Mouse (Mus musculus): ENCODE measurements around the gene Dusp14.

The Dusp14 gene

DNA sequence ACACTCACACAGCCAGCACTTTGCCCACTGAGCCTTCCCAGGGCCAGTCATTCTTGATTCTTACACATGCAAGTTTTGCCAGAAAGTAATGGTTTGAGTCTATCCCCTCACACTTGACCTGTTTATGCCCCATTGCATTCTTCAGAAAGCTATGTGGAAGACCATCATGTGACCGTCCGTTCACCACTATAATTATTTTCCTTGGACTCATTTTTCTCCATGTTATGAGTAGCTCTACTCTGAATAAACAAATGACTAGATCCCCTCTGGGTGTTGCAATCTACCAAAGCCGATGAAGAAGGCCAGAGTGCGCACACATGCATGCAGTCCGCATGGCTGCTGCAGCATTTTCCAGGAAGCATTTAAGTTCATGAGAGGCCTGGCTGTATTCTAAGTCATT, 41.8 kb downstream of the Dusp14 start:
- in situ Hi-C loops (cut with MboI; ENCODE audit: unreplicated experiment in 2 of 2), result loop anchor here in 1 of 2 experiments (10.0 kb wide), 1 partner anchor 222 kb away; no protein-coding TSS in a partner anchor

DNA sequence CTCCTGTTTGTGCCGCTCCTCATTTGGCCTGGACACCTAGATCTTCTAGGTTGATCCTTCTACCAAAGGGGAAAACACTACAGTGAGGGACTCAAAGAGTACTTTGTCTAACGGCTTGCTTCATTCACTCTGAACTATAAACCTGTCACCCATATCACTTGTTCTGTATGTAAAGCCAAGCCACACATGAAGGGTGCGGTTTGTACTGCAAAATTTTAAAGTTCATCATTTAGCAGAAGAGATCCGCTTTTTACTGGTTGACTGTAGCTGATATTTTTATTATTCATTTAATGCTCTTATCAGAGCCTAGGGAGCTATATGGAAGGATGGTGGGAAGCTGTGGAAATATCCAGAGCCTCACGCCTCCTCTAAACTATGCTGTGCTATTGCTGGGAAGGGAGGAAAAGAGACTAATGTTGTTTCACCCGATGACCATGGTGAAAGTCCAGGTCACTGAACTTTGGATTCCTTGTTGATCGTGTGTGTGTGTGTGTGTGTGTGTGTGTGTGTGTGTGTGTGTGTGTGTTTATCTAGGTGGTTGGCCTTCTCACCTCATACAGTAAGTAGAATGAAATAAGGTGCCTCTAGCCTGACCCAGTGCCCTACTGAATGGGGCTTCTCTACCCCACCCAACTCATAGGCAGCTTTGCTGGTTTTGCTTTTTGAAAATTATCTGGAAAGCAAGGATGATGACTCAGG, 52.1 kb downstream of the Dusp14 start:
- in situ Hi-C loops (cut with MboI; ENCODE audit: unreplicated experiment in 2 of 2), result no loop called here

DNA sequence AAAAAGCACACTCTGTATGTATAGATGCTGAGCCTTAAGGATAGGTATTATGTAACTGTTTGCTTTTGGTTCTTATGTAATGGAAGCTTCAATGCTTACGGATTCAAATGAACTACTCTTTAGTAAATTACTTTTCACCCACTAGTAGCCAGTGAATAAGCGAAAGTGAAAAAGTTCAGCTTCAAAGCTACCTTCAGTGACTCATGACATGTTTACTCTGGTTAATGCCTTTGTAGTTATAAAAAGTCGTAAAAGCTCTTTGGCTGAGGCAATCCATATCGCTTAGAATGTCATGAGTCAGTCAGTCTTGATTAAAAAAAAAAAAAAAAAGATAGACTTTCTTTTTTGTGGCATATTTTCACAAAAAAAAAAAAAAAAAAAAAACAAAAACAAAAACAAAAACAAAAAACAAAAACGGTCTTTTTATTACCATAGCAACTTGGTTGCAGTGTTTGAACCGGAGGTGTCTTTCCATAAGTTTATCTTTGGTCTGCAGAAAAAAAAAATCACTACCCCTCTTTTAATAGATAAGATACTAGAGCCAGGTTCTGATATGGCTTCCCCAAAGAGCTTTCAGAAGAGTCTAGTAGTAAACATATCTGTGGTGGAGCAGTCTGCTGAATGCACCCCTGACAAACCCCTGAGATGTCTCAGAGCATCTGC, 52.8 kb downstream of the Dusp14 start:
- in situ Hi-C loops (cut with MboI; ENCODE audit: unreplicated experiment in 2 of 2), result no loop called here

DNA sequence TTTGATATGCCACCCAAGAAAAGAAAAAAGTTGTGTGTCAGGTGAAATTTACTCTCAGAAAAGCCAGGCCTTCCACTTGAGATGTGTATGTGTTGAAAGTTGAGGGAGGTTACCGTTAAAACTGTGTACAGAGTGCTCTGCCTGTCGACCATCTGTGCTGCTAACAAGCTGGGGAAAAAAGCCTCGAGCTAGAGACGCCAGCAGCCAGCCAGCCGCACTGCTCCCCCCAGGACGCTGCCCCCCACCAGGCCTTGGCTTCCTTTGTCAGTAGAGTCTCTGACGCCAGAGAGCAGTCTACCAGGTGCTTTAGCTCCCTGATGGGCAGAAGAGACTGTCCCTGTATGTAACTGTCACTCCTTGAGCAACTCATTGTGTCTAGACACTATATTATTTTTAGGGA, 56.0 kb downstream of the Dusp14 start:
- in situ Hi-C loops (cut with MboI; ENCODE audit: unreplicated experiment in 2 of 2), result no loop called here

DNA sequence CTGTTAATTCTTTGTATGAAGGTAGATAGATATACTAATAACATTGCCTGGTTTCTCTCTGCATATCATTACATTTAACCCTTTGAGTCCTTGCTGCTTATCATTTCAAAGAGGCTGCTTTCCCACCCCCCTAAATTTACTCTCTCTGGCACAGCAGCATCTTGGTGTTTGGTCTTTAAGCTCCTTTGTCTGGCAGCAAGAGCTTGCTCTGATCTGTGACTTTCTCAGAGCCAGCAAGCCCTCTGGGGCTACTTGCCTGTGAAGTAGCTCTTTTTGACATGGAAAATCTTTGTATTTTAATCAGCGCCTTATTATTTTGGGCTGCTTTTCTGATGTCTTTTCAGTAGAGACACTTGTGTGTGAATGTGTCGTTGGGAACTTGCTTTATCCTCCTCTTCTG, 57.5 kb downstream of the Dusp14 start:
- in situ Hi-C loops (cut with MboI; ENCODE audit: unreplicated experiment in 2 of 2), result no loop called here

DNA sequence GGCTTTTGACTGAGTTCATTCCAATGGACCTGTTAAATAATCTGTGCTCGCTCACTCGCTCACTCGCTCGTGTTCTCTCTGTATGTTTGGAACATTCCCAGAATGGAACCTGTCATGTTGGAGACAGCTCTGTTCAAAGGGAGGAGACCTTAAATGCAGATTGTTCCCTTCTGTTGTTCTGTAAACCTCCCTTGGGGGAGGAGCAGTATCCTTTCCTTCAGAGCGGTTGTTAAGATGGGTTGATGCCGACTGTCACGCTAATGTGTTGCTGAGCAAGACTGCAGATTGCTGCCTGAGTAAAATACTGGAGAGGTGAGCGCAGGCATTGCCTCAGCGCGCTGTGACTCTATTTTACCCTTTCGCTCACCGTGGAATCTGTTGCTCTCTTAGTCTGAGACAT, 58.0 kb downstream of the Dusp14 start:
- in situ Hi-C loops (cut with MboI; ENCODE audit: unreplicated experiment in 2 of 2), result no loop called here

DNA sequence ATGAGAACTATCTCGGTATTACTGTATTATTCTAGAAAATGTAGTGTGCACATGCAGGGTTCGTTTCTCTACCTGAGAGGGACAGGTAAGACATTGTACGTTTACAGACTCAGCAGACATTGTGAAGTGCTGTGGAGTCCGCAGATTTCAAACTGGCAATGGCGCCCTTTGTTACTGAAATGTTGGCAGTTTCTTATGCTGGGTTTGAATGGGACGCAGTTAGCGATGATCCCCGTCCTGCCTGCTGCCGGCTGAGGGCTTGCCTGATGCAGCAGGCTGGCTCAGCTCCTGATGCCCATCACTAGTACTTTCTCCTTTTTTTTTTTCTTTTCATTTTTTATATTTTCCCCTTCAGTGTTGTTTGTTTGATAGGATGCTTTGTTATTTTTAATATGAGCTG, 58.6 kb downstream of the Dusp14 start:
- in situ Hi-C loops (cut with MboI; ENCODE audit: unreplicated experiment in 2 of 2), result no loop called here

DNA sequence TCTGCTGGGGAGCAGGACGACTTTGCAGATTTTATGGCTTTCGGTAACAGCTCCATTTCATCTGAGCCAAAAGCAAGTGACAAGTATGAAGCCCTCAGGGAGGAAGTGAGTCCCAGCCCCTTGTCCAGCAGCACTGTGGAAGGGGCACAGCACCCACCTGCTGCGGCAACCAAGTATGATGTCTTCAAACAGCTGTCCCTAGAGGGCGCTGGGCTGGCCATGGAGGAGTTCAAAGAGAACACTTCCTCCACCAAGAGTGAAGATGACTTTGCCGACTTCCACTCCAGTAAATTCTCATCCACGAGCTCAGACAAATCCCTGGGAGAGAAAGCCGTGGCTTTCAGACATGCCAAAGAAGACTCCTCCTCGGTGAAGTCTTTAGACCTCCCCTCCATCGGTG, 60.1 kb downstream of the Dusp14 start:
- in situ Hi-C loops (cut with MboI; ENCODE audit: unreplicated experiment in 2 of 2), result no loop called here

DNA sequence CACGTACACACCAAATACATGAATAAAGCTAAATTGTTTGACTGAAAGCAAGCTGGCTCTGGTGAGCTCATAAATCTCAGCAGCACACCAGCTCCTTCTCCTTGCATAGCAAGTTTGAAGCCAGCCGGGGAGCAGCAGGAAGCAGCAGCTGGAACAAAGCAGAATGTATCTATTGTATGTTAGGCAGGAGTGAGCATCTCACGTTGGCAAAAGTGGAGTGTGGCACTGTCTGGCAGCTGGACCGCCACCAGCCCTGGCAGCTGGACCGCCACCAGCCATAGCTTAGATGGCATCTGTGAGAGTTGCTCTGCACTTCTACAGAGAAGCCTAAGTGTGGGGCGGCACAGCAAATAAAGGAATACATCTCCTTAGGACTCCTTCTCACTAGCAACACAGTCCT, 65.1 kb downstream of the Dusp14 start:
- in situ Hi-C loops (cut with MboI; ENCODE audit: unreplicated experiment in 2 of 2), result no loop called here

DNA sequence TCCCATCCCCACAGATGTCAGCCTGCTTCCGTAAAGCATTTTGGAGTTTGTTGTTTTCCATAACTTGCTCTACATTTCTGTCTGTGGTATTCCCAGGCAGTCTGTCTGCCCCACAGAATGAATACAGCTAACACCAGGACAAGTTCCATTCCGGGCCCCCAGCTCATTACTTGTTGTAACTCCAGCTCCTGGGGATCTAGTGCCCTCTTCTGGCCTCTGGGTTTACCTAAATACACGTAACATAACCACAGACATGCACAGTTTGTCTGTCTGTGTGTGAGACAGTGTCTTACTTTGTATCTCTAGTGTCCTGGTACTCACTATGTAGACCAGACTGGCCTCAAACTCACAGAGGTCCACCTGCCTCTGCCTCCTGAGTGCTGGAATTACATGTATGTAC, 67.8 kb downstream of the Dusp14 start:
- in situ Hi-C loops (cut with MboI; ENCODE audit: unreplicated experiment in 2 of 2), result no loop called here

DNA sequence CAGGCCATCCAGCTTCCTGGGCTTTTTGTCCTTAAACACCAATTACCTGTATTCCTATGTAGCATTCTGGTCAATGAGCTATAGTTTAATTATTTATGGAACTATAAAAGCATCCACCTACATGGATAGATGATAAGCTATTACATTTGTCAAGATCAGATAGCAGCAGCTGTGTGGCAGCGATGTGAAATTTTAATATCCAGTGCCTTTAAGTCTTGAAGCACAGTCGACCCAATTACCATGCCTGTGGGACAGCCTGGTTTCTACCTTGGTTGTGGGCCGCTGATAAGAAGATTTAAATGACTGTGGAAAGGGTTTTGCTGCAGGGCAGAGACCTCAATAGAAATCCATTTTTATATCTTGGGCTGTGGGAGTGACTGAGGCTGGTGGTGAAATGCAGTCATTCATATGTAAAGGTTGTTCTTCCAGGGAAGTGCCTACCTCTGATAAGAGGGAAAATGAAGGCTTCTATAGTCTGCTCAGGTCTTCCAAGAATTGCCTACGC, 69.6 kb downstream of the Dusp14 start:
- in situ Hi-C loops (cut with MboI; ENCODE audit: unreplicated experiment in 2 of 2), result no loop called here

DNA sequence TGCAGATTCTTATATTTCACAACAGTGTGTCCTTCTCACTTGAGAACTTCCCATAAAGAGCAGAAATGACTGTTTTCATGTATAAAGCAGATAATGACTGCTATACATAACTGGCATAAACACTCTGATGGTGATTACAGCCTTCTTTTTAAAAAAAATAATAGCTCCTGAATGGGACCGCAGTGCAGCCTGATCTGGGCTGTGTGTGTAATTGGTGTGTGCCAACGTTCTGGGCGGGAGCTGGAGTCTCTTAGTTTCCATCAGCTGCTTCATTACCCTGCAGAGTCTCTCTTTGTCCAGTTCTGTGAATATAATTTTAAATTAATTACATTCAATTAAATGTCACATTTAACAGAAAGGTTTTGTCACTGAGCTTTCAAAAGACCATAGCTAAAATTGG, 70.1 kb downstream of the Dusp14 start:
- in situ Hi-C loops (cut with MboI; ENCODE audit: unreplicated experiment in 2 of 2), result no loop called here

Data from v-Abl transformed pro-B cells (cell line).